Mouse (Mus musculus) stomach, postnatal 0 days (tissue): ENCODE measurements around the gene Guca2a.

Source experiments
- CTCF ChIP-seq: IDR thresholded peaks from 2 replicates; pipeline ENCODE4 v1.5.1; 2016; ENCODE audit warnings: antibody characterized with exemption, low read depth, mild to moderate bottlenecking, moderate library complexity
- EP300 ChIP-seq: optimal IDR thresholded peaks from 2 replicates; pipeline ENCODE3; 2016; ENCODE audit warnings: antibody characterized with exemption

DNA sequence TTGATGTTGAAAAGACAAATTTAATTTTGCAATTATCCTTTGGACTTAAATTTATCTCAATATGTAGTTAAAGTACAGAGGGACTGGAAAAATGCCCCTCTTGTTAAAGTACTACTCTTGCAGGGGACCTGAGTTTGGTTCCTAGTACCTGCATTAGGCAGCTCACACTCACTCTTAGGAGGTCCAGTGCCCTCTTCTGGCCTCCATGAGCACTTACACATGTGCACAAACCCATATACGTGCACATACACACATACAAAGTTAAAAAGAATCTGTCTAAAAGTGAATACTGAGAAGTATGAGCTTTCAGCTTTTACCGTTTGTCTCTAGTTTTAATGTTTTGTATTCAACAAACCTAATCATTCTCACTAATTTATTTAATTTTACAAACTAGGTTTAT is 49.5 kb upstream of the Guca2a start:
- TF ChIP-seq EP300 (no peak), CTCF (no peak; the same call in 1 of the 2 replicates)
